Mouse (Mus musculus): ENCODE measurements around the gene Snrnp200.
"Not testable (repeated sequence)": the region's sequence is repeated elsewhere in the genome, so short reads cannot be mapped to it uniquely, and the experiment has no call there.

Gene Snrnp200

DNA sequence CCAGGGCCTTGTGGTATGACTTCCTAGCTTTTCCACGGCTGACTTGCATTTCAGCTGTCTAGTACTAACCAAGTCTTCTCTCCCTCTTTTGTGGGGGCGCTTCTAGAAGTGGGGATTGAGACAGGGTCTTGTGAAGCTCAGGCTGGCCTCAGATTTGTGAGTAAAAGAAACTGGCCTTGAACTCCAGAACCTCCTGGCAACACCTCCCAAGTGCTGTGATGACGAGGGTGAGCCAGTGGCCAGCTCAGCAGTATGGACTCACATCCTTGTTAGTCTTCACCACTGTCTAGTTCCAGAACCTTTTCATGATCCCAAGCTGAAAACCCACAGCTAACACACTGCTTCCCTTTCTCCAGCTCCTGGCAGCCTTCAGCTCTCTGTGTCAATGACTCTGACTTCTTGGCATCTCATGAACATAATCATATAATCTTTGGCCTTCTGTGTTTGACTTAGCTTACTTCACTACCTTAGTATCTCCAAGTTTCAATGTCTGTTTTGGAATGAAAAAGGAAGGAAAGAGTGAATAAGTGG lies 46.5 kb downstream of the Snrnp200 start:
- no peak for DNase-seq

DNA sequence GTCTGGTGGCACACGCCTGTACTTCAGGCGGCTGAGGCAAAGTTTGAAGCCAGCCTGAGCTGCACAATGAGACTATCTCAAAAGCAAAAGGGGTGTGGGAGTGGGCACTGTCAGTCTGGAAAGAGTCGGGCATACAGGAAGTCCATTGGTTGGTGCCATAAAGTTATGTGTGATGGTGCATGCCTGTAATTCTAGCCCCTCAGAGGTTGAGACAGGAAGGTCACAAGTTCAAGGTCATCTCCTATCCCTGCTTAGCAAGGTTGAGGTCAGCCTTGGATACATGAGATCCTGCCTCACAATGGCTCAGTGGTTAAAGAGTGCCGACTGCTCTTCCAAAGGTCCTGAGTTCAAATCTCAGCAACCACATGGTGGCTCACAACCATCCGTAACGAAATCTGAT lies 47.1 kb downstream of the Snrnp200 start:
- no peak for DNase-seq

DNA sequence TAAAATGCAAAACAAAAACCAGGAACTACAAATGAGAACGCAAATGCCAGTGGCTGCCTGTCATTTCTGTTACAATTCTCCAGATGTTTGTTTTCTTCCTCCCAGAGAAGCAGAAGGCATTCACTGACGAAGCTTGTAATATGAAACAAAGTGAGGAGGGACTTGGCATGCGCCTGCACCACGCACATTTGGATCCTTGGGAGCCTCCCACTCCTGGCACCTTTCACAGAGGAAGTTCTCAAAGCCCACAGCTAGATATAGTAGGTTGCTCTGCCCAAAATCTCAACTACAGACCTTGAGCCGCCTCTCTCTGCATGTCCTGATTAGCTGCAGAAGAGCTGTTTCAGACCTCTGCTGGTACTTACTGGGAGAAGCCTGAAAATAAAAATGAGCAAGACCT lies 51.2 kb downstream of the Snrnp200 start:
- no peak for DNase-seq

GRCm38 (mm10) chr2:127262480-127262879 lies 54.3 kb downstream of the Snrnp200 start:
- no peak for DNase-seq

GRCm38 (mm10) chr2:127267854-127268253 lies 59.7 kb downstream of the Snrnp200 start:
- no peak for DNase-seq

- peak; percentile 97 for DNase-seq
Measured at GRCm38 (mm10) chr2:127269491-127270299, 61.5 kb downstream of the Snrnp200 start, which contains the start of gene Stard7. Stard7 (plus strand) TSS chr2:127270218.

- peak; percentile 91 for DNase-seq
Measured at GRCm38 (mm10) chr2:127270300-127271041, 62.3 kb downstream of the Snrnp200 start.

- peak; percentile 44 for DNase-seq
Measured at GRCm38 (mm10) chr2:127271042-127271515, 62.9 kb downstream of the Snrnp200 start.

DNA sequence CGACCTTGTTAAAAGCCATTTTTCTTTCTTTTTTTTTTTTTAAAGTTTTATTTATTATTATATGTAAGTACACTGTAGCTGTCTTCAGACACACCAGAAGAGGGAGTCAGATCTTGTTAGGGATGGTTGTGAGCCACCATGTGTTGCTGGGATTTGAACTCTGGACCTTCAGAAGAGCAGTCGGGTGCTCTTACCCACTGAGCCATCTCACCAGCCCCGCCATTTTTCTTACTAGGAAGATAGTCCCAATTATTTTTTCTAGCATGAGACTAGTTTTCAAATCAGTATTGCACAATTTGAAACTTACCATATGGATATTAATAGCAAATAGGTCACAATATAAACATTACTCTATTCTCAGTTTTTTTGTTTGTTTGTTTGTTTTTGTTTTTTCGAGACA lies 63.9 kb downstream of the Snrnp200 start:
- DNase-seq: not testable (repeated sequence)

- DNase-seq: no peak
Measured at GRCm38 (mm10) chr2:127272806-127273205, 64.6 kb downstream of the Snrnp200 start.

DNA sequence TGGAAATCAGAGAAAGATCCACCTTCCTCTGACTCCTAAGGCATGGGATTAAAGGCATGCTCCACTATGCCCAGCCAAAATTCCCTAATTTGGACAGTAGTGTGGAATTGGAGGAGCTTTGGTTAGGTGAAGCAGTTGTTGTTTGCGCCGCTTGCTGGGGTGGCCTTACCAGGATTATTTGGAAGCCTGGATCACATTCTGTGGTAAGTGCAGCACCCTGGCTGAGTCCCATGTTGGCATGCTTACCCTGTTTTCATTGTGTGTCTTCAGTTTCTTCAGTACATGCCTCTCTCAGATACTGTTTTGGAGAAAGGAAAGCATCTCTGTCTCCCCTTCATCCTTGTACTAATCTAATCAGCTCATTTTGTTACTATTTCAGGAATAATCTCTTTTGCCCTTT lies 66.4 kb downstream of the Snrnp200 start:
- DNase-seq: no peak

DNA sequence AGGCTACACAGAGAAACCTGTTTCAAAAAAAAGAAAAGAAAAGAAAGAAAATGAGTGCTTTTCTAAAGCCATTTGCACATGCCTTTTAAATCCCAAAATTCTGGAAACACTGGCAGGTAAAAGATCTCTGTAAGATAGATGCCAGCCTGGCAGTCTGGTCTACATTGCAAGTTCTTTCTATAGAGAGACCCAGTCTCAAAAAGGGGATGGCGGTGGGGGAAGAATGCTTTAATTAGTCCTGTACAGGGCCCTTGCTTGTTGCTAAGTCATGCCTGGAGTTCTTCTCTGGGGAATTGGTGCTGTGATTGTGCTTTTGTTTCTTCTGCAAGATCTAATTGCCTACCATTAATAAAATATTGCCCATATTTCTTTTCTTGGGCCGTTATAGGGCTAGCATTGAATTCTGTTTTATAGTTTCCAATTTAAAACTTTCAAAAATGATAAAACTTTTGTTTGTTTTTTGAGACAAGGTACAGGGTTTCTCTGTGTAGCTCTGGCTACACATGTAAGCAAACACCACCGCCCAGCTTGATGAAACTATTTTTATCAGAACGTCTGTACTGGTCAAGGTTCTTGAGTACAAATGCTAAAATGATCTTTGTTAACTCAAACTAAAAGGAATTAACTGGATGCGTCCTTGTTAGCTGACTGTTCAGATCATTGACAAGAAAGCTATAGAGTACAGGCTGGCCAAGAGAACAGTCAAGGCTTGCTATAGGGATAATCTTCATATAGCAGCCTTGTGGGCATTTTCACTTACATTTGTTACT lies 67.5 kb downstream of the Snrnp200 start:
- DNase-seq: no peak

GRCm38 (mm10) chr2:127278162-127278561 lies 70.0 kb downstream of the Snrnp200 start:
- no peak for DNase-seq
